In genomic region chr1:88220336-88220735, GRCm38 (mm10) we compare ENCODE assay signal across 1 mouse cellular context.
TF ChIP-seq lines count a peak whose summit lies in the region.

No protein-coding gene starts in this region.

TF ChIP-seq in CH12.LX, 34 proteins besides CTCF, POLR2A, EP300 and RAD21:
- TF ChIP-seq MXI1 (IDR thresholded peaks at IDR 0.05; ENCODE audit: low read depth, low read length) (no peak), MAX (IDR thresholded peaks at IDR 0.05; ENCODE audit: low read length) (no peak), ELF1 (IDR thresholded peaks at IDR 0.05; ENCODE audit: low read depth, low read length) (no peak), ZKSCAN1 (IDR thresholded peaks at IDR 0.05; ENCODE audit: borderline replicate concordance, low read depth, low read length) (no peak), NELFE (IDR thresholded peaks at IDR 0.05; ENCODE audit: low read depth, low read length) (no peak), CHD2 (IDR thresholded peaks at IDR 0.05; ENCODE audit: low read length) (no peak), PAX5 (IDR thresholded peaks at IDR 0.05; ENCODE audit: low read length) (no peak), ZC3H11A (IDR thresholded peaks at IDR 0.05; ENCODE audit: low read depth, low read length) (no peak), MEF2A (IDR thresholded peaks at IDR 0.05; ENCODE audit: borderline replicate concordance, low read depth, low read length) (no peak), JUND (conservative IDR thresholded peaks at IDR 0.05; ENCODE audit: low read depth, low read length) (no peak), MYC (IDR thresholded peaks at IDR 0.05; ENCODE audit: low read depth, low read length) (no peak), SIN3A (IDR thresholded peaks at IDR 0.05; ENCODE audit: low read length) (no peak), USF1 (IDR thresholded peaks at IDR 0.05; ENCODE audit: low read depth, low read length) (no peak), MAZ (IDR thresholded peaks at IDR 0.05; ENCODE audit: low read depth, low read length) (no peak), RCOR1 (conservative IDR thresholded peaks at IDR 0.05; ENCODE audit: low read depth, low read length) (no peak)
